ENCODE assay signal across 12 mouse cellular contexts in the genomic region with DNA sequence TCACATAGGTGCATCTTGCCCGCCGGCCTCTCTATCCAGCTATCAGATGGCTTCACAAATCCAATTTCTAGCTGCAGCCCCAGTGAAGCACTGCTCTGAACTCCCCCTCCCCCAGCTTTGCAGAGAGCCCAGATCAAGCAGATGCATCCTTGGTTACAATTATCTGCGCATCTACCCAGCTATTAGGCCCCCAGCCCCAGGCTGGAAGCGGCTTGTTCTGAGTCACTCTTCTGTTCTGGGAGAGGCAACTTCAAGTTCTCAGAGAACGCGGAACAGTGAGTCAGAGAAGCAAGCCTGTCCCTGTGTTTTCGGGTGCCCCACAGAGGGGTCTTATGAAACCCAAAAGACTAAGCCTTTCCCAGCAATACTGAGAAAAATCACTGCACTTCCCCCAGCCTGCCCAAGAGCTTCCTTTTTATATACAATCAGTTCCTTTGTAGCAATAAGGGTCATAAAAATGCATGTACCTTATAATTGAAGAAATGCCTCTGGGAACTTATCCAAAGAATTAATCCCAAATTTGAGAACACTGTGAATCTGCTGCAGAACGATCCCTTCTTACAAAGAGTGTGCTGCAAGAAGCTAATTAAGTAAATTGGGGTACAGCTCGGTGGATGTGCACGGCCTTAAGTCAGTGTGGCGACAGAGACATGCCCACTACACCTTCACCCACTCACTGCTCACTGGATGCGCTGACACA.
A peak's percentile ranks its signal among the peaks of the same experiment; 100 is the strongest.
DNase-seq lines count a peak whose midpoint lies in the region; ATAC-seq and TF ChIP-seq lines count a peak whose summit lies in the region.
"Had no signal": no experiment of that assay in that cellular context is flagged by ENCODE, and none has a peak within 500 bp of the region (broad histone marks: within the 10 kb centered on the region; RNA-seq: fewer than 3 reads in every experiment).

No protein-coding gene starts in this region.

- H3K4me3 ChIP-seq in testis, adult 2 months (ENCODE audit: control insufficient read depth, low read depth, low read length) = no peak overlapping the region
- no peak overlapping the region for H3K4me3 ChIP-seq in hindbrain, embryonic 13.5 days
- H3K4me3 ChIP-seq in stomach, embryonic 16.5 days (replicated peaks; ENCODE audit: low read length) = no peak overlapping the region
- H3K4me3 ChIP-seq: megakaryocyte, embryonic 14.5 days had no signal

- no peaks in the 10 kb centered on the region for H3K9me3 ChIP-seq in hindbrain, embryonic 13.5 days
- H3K9me3 ChIP-seq in stomach, embryonic 16.5 days (replicated peaks; ENCODE audit: control insufficient read depth, low read length) = no peaks in the 10 kb centered on the region
- H3K9me3 ChIP-seq: megakaryocyte, embryonic 14.5 days had no signal

- WGBS in hindbrain, embryonic 13.5 days = 67% methylated on average over 12 of the region's 12 CpGs
- WGBS in stomach, embryonic 16.5 days = 71% methylated on average over 12 of the region's 12 CpGs

- H3K9ac ChIP-seq in hindbrain, embryonic 13.5 days = no peak overlapping the region
- no peak overlapping the region for H3K9ac ChIP-seq in stomach, embryonic 16.5 days (ENCODE audit: low read length)

- TF ChIP-seq POLR2A in testis, adult 2 months (IDR thresholded peaks at IDR 0.05; ENCODE audit: control insufficient read depth, low read depth, low read length) = no peak

- peak overlapping the region; percentile 20; the same call in 1 of the 2 replicates for H3K27ac ChIP-seq in testis, adult 2 months (ENCODE audit: control insufficient read depth, insufficient read depth, low read depth, low read length)
- peak overlapping the region; percentile 62 for H3K27ac ChIP-seq in hindbrain, embryonic 13.5 days
- no peak overlapping the region for H3K27ac ChIP-seq in stomach, embryonic 16.5 days (ENCODE audit: low read length)

- peak; percentile 46 to 48 for DNase-seq in cerebellum, postnatal 10 days
- DNase-seq in cerebellum, adult 9-10 months = no peak
- no peak for DNase-seq in testis, postnatal 14 days (ENCODE audit: low spot score)
- DNase-seq in right cerebral cortex, postnatal 14 days = no peak
- no peak for DNase-seq in cerebellum, postnatal 36 days
- DNase-seq: kidney, postnatal 14 days; thymus, adult 18-20 months had no signal

- H3K27me3 ChIP-seq in testis, adult 2 months (ENCODE audit: control insufficient read depth, insufficient read depth, low read length) = no peaks in the 10 kb centered on the region
- no peaks in the 10 kb centered on the region for H3K27me3 ChIP-seq in hindbrain, embryonic 13.5 days
- H3K27me3 ChIP-seq in stomach, embryonic 16.5 days (ENCODE audit: control insufficient read depth, insufficient read depth, low read length) = no peaks in the 10 kb centered on the region

- ATAC-seq in hindbrain, embryonic 13.5 days (ENCODE audit: low FRiP score) = 0 out of 2 replicates have a peak, but pooled peaks have one; percentile 62
- 0 out of 2 replicates have a peak, but pooled peaks have one; percentile 17 for ATAC-seq in stomach, embryonic 16.5 days (ENCODE audit: insufficient read depth, low FRiP score)

- no peaks in the 10 kb centered on the region; the same call in 1 of the 2 replicates for H3K4me1 ChIP-seq in testis, adult 2 months (ENCODE audit: control insufficient read depth, insufficient read depth, low read length)
- peaks cover 42% of the 10 kb centered on the region for H3K4me1 ChIP-seq in hindbrain, embryonic 13.5 days (replicated peaks)
- H3K4me1 ChIP-seq in stomach, embryonic 16.5 days (ENCODE audit: control insufficient read depth, insufficient read depth, low read length) = 0 out of 2 replicates have a peak, but pooled peaks cover 4% of the 10 kb centered on the region
- H3K4me1 ChIP-seq: megakaryocyte, embryonic 14.5 days had no signal

- no peak overlapping the region for H3K4me2 ChIP-seq in hindbrain, embryonic 13.5 days
- H3K4me2 ChIP-seq in stomach, embryonic 16.5 days (ENCODE audit: low read depth, low read length) = no peak overlapping the region
- H3K4me2 ChIP-seq: liver, embryonic 11.5 days had no signal

- no peak for TF ChIP-seq CTCF in testis, adult 2 months (IDR thresholded peaks at IDR 0.05; ENCODE audit: control insufficient read depth, insufficient read depth, insufficient replicate concordance, low read depth, low read length)

- H3K36me3 ChIP-seq in testis, adult 2 months (ENCODE audit: control insufficient read depth, insufficient read depth, low read length) = no peaks in the 10 kb centered on the region
- H3K36me3 ChIP-seq in hindbrain, embryonic 13.5 days = no peaks in the 10 kb centered on the region
- H3K36me3 ChIP-seq in stomach, embryonic 16.5 days (ENCODE audit: control insufficient read depth, insufficient read depth, low read length) = no peaks in the 10 kb centered on the region

Comparison
In these comparisons a context has a peak if more than half of its experiments do, and no peak if none do; other contexts are left out.
1. DNase-seq: peak in cerebellum, postnatal 10 days (2 of 2); none in cerebellum, adult 9-10 months (single experiment), testis, postnatal 14 days (single experiment), right cerebral cortex, postnatal 14 days (single experiment) and cerebellum, postnatal 36 days (0 of 2).